Mouse (Mus musculus): ENCODE measurements at regions not wholly inside any gene's neighbourhood (a gene's known extent, or its start where the extent isn't known, plus 50 kb on each side); places are given as distances from the start of the nearest gene placed in this dataset.

DNA sequence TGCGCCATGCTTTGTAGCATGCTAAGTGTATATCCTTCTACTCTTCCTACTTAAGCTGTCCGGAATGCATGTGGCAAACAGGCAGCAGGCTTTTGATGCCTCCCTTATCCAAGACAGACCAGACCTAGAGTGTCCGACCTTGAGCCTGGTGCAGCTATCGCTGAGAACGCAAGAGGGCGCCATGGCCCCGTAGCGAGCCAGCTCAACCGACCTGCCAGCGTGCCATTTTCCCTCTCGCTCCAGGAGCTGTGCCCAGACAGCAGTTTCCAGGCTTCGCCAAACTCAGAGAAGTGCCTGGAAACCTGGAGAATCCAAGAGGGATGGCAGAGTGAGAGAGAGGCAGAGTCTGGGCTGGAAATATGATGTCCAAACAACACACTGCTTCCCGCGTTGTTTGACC lies 155.8 kb upstream of the Gm12830 start:
- Histone ChIP-seq H3K36me3 (ENCODE audit: control insufficient read depth in 1 of 2, insufficient read depth in 2 of 2, low read length in 2 of 2) (peaks cover 0 to 19% of the 10 kb centered on the region in 2 experiments; a peak in 2 of 4 replicates), H3K27ac (ENCODE audit: control insufficient read depth, low read depth, low read length) (peak overlapping the region; percentile 88; the same call in 1 of the 2 replicates), H3K79me2 (ENCODE audit: control insufficient read depth, insufficient read depth, low read length, poor library complexity) (no peaks in the 10 kb centered on the region), H3K4me1 (ENCODE audit: control insufficient read depth in 1 of 2, insufficient read depth in 2 of 2, low read length in 2 of 2) (peaks cover 18 to 26% of the 10 kb centered on the region in 2 experiments), H3K27me3 (ENCODE audit: control insufficient read depth in 1 of 2, insufficient read depth in 2 of 2, low read length in 2 of 2) (no peaks in the 10 kb centered on the region), H3K9ac (ENCODE audit: control insufficient read depth, low read depth, low read length, poor library complexity, severe bottlenecking) (no peak overlapping the region), H3K4me3 (ENCODE audit: control insufficient read depth in 1 of 2, insufficient read depth in 1 of 2, low read depth in 2 of 2, low read length in 2 of 2) (no peak overlapping the region), H3K9me3 (replicated peaks; ENCODE audit: insufficient read depth, low read length) (no peaks in the 10 kb centered on the region)
- TF ChIP-seq ZNF384 (IDR thresholded peaks at IDR 0.05; ENCODE audit: low read depth, low read length) (no peak), CTCF (IDR thresholded peaks at IDR 0.05 in 2 of 3, conservative IDR thresholded peaks at IDR 0.05 in 1 of 3; ENCODE audit: control insufficient read depth in 1 of 3, insufficient read depth in 1 of 3, low read depth in 2 of 3, low read length in 3 of 3, poor library complexity in 1 of 3, severe bottlenecking in 1 of 3) (peak in 2 of 3 experiments; percentile 19 to 43; a peak in 4 of 6 replicates)
- no peak for DNase-seq (ENCODE audit: low read depth, low spot score)

DNA sequence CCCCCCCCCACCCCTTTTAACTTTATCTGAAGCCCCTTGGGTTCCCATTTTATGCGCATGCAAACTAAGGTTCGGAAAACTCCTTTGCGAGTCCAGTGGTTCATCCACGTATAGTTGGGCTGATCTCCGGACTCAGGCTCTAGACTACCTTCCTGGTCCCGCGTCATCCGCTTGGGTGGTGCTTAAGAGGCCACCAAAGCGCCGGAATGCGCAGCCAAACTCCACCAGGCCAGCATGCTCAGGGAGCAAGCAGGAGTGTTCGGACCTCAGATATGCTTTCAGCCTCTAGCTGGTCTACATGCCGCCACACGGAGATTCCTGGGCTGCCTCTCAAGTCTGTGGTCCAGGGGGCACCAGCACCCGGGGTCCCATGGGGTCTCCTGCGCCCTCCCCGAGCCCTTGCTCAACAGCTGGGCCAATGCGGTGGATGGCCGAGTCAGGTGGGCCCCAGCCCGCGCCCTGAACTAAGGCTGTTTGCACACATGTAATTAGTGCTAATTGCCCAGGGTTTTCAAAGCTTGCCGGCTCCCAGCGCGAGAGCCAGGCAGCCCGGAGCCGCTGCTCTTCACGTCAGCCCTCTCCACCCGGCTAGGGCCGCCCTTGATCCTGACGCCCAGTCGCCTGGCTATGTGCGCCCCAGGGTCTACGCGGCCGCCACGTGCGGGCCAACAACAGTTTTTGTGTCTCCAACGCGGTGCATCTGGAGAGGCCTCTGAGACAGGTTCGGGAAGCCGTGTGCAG lies 155.1 kb upstream of the Gm12830 start:
- H3K79me2 ChIP-seq (ENCODE audit: control insufficient read depth, insufficient read depth, low read length, poor library complexity): no peaks in the 10 kb centered on the region
- H3K9me3 ChIP-seq (replicated peaks; ENCODE audit: insufficient read depth, low read length): no peaks in the 10 kb centered on the region
- no peak overlapping the region for H3K9ac ChIP-seq (ENCODE audit: control insufficient read depth, low read depth, low read length, poor library complexity, severe bottlenecking)
- DNase-seq (ENCODE audit: low read depth, low spot score): no peak
- no peak overlapping the region for H3K27ac ChIP-seq (ENCODE audit: control insufficient read depth, low read depth, low read length)
- no peaks in the 10 kb centered on the region for H3K27me3 ChIP-seq (ENCODE audit: control insufficient read depth in 1 of 2, insufficient read depth in 2 of 2, low read length in 2 of 2)
- H3K36me3 ChIP-seq (ENCODE audit: control insufficient read depth in 1 of 2, insufficient read depth in 2 of 2, low read length in 2 of 2): peaks cover 0 to 19% of the 10 kb centered on the region in 2 experiments; a peak in 2 of 4 replicates
- peaks cover 18 to 26% of the 10 kb centered on the region in 2 experiments for H3K4me1 ChIP-seq (ENCODE audit: control insufficient read depth in 1 of 2, insufficient read depth in 2 of 2, low read length in 2 of 2)
- H3K4me3 ChIP-seq (ENCODE audit: control insufficient read depth in 1 of 2, insufficient read depth in 1 of 2, low read depth in 2 of 2, low read length in 2 of 2): no peak overlapping the region
- TF ChIP-seq NELFE (IDR thresholded peaks at IDR 0.05; ENCODE audit: low read depth, low read length) (no peak), TAL1 (IDR thresholded peaks at IDR 0.05; ENCODE audit: low read length) (no peak), POLR2A (IDR thresholded peaks at IDR 0.05; ENCODE audit: control insufficient read depth in 1 of 2, insufficient read depth in 1 of 2, low read depth in 1 of 2, low read length in 2 of 2, poor library complexity in 1 of 2) (no peak), MAZ (IDR thresholded peaks at IDR 0.05; ENCODE audit: low read depth, low read length) (no peak), ZNF384 (IDR thresholded peaks at IDR 0.05; ENCODE audit: low read depth, low read length) (no peak)

DNA sequence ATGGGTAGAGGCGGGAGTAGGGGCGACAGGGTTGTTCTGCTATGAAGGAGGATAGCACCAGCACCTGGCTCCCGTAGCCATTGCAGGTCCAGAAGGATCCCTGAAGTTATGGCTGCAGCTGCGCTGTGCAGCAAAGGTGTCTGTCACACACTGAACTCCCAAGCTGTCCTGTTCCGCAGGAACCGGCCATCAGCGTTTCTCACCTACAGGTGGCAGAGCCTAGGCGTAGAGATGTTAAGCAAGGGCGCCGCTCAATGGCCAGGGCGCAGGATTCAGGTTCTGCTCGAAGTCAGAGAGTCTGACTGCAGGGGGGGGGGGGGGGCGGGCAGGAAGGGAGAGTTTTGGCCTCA lies 154.6 kb upstream of the Gm12830 start:
- Histone ChIP-seq H3K9me3 (replicated peaks; ENCODE audit: insufficient read depth, low read length) (no peaks in the 10 kb centered on the region), H3K4me3 (ENCODE audit: control insufficient read depth in 1 of 2, insufficient read depth in 1 of 2, low read depth in 2 of 2, low read length in 2 of 2) (no peak overlapping the region), H3K27ac (ENCODE audit: control insufficient read depth, low read depth, low read length) (no peak overlapping the region), H3K4me1 (ENCODE audit: control insufficient read depth in 1 of 2, insufficient read depth in 2 of 2, low read length in 2 of 2) (peaks cover 21 to 30% of the 10 kb centered on the region in 2 experiments), H3K79me2 (ENCODE audit: control insufficient read depth, insufficient read depth, low read length, poor library complexity) (no peaks in the 10 kb centered on the region), H3K27me3 (ENCODE audit: control insufficient read depth in 1 of 2, insufficient read depth in 2 of 2, low read length in 2 of 2) (no peaks in the 10 kb centered on the region), H3K36me3 (ENCODE audit: control insufficient read depth in 1 of 2, insufficient read depth in 2 of 2, low read length in 2 of 2) (peaks cover 0 to 21% of the 10 kb centered on the region in 2 experiments; a peak in 2 of 4 replicates), H3K9ac (ENCODE audit: control insufficient read depth, low read depth, low read length, poor library complexity, severe bottlenecking) (no peak overlapping the region)
- TF ChIP-seq ELF1 (IDR thresholded peaks at IDR 0.05; ENCODE audit: low read depth, low read length): no peak
- no peak for DNase-seq (ENCODE audit: low read depth, low spot score)

All from MEL (cell line).